Mouse (Mus musculus): ENCODE results near the gene Tmem246. TPM values are rescaled to one million over a fixed set of nuclear protein-coding genes. Genes with fewer than 3 reads are reported as not detected.

Tmem246 gene
- total RNA-seq, 4 experiments from 2014 or later = 27.0 to 35.1 (median 31.5) TPM

Other genes with a start within 250 kb of the Tmem246 start
- not detected for gene Acnat2, start 189.7 kb downstream of the Tmem246 start, total RNA-seq (2022)
- not detected for gene Acnat1, start 124.0 kb downstream of the Tmem246 start, total RNA-seq (2022)
- under 1 TPM in 1 of 4 experiments, not detected in 3; 0.24 TPM for gene Baat, start 91.3 kb downstream of the Tmem246 start, total RNA-seq (2022)
- 10 to 100 TPM; 27.9 to 31.9 (median 31.3) TPM for gene Mrpl50, start 76.8 kb downstream of the Tmem246 start, total RNA-seq (2022)
- 1 to 10 TPM; 2.8 to 4.0 (median 3.2) TPM for gene Zfp189, start 76.7 kb downstream of the Tmem246 start, total RNA-seq (2022)
- 1 to 10 TPM in 1 of 4 experiments, not detected in 3; 1.4 TPM for gene Aldob, start 48.3 kb downstream of the Tmem246 start, total RNA-seq (2022)
- gene Rnf20, start 34.1 kb upstream of the Tmem246 start, total RNA-seq (2022) = 10 to 100 TPM; 23.0 to 36.2 (median 30.3) TPM
- not detected for gene Ppp3r2, start 84.1 kb upstream of the Tmem246 start, total RNA-seq (2022)
- gene Grin3a, start 247.9 kb upstream of the Tmem246 start, total RNA-seq (2022) = not detected